Mouse (Mus musculus): ENCODE measurements around the gene Pard3. TPM values are rescaled to one million over a fixed set of nuclear protein-coding genes. Genes with fewer than 3 reads are reported as not detected.
A peak's percentile ranks its signal among the peaks of the same experiment; 100 is the strongest.

Gene Pard3
- total RNA-seq, 2 experiments from 2014 or later: 35.2 to 39.0 TPM

GRCm38 (mm10) chr8:127293025-127293729, 229.5 kb downstream of the Pard3 start:
- no peak for DNase-seq

- DNase-seq: no peak
Observed at GRCm38 (mm10) chr8:127294061-127294460, 230.4 kb downstream of the Pard3 start.

GRCm38 (mm10) chr8:127295848-127296247, 232.2 kb downstream of the Pard3 start:
- no peak for DNase-seq

- no peak for DNase-seq
Observed at GRCm38 (mm10) chr8:127300493-127300892, 236.8 kb downstream of the Pard3 start.

- no peak for DNase-seq
Observed at GRCm38 (mm10) chr8:127302847-127303445, 239.3 kb downstream of the Pard3 start.

GRCm38 (mm10) chr8:127307026-127307425, 243.3 kb downstream of the Pard3 start:
- no peak for DNase-seq

GRCm38 (mm10) chr8:127309363-127309762, 245.7 kb downstream of the Pard3 start:
- DNase-seq: no peak

- no peak for DNase-seq
Observed at GRCm38 (mm10) chr8:127315811-127316210, 252.1 kb downstream of the Pard3 start.

- no peak for DNase-seq
Observed at GRCm38 (mm10) chr8:127317914-127318313, 254.2 kb downstream of the Pard3 start.

GRCm38 (mm10) chr8:127318377-127319159, 254.9 kb downstream of the Pard3 start:
- DNase-seq: no peak

- no peak for DNase-seq
Observed at GRCm38 (mm10) chr8:127320930-127321329, 257.2 kb downstream of the Pard3 start.

GRCm38 (mm10) chr8:127323583-127324360, 260.1 kb downstream of the Pard3 start:
- DNase-seq: no peak

GRCm38 (mm10) chr8:127324836-127325570, 261.3 kb downstream of the Pard3 start:
- no peak for DNase-seq

- DNase-seq: no peak
Observed at GRCm38 (mm10) chr8:127325749-127326148, 262.1 kb downstream of the Pard3 start.

GRCm38 (mm10) chr8:127330258-127331187, 266.8 kb downstream of the Pard3 start:
- no peak for DNase-seq

- peak; percentile 76 for DNase-seq
Observed at GRCm38 (mm10) chr8:127331751-127332150, 268.1 kb downstream of the Pard3 start.

GRCm38 (mm10) chr8:127335216-127335615, 271.5 kb downstream of the Pard3 start:
- no peak for DNase-seq

- DNase-seq: no peak
Observed at GRCm38 (mm10) chr8:127338183-127338582, 274.5 kb downstream of the Pard3 start.

- no peak for DNase-seq
Observed at GRCm38 (mm10) chr8:127341046-127341445, 277.4 kb downstream of the Pard3 start.

GRCm38 (mm10) chr8:127343115-127343514, 279.4 kb downstream of the Pard3 start:
- no peak for DNase-seq
